Mouse (Mus musculus): ENCODE measurements around the gene Ston1. TPM values are rescaled to one million over a fixed set of nuclear protein-coding genes. Genes with fewer than 3 reads are reported as not detected.
A peak's percentile ranks its signal among the peaks of the same experiment; 100 is the strongest.

The Ston1 gene
- polyA plus RNA-seq, 1 experiment = 6.5 TPM

GRCm38 (mm10) chr17:88553001-88553449, 44.5 kb upstream of the Ston1 start:
- DNase-seq = peak; percentile 65
- H3K27me3 ChIP-seq (ENCODE audit: control insufficient read depth, insufficient read depth, low read length) = no peaks in the 10 kb centered on the region
- 26% methylated on average over 8 of the region's 8 CpGs for WGBS
- no peak overlapping the region for H3K4me3 ChIP-seq (ENCODE audit: control insufficient read depth, insufficient read depth, low read length)
- peak overlapping the region; percentile 94 for H3K27ac ChIP-seq (ENCODE audit: control insufficient read depth, insufficient read depth, low read length)
- peaks cover 18% of the 10 kb centered on the region for H3K36me3 ChIP-seq (ENCODE audit: control insufficient read depth, insufficient read depth, low read length)
- TF ChIP-seq CTCF (IDR thresholded peaks at IDR 0.05; ENCODE audit: borderline replicate concordance, control insufficient read depth, extremely low read depth, insufficient read depth, low read length, poor library complexity) (no peak), POLR2A (IDR thresholded peaks at IDR 0.05; ENCODE audit: control insufficient read depth, extremely low read depth, insufficient read depth, low read length, poor library complexity) (no peak)
- peaks cover 36% of the 10 kb centered on the region for H3K4me1 ChIP-seq (replicated peaks; ENCODE audit: control insufficient read depth, insufficient read depth, low read length)

DNA sequence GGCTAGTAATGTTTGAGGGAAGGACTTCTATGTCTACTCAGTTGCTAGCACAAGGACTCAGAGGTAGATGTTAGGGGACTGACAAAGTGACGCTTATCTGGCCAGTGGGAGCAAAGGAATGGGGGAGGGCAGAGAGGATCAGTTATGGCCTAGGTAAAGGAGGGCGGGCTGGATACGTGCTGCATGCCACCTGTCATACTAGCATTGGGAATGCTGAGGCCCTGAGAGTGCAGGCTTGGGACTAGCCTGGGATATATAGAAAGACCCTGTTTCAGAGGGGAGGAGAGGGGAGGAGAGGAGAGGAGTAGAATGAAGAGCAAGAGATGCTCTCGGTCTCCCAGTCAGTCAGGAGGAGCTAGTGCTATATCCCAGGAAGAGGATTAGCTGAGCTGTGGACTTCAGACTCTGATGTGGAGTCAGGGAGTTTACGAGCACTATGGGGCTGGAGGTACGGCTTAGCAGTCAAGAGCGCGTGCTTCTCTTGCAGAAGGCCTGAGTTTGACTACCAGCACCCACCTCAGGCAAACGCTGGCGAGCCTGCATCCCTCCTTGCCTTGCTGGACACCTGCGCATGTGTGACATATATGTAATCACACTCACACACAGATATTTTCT, 43.9 kb upstream of the Ston1 start:
- peaks cover 36% of the 10 kb centered on the region for H3K4me1 ChIP-seq (replicated peaks; ENCODE audit: control insufficient read depth, insufficient read depth, low read length)
- H3K27me3 ChIP-seq (ENCODE audit: control insufficient read depth, insufficient read depth, low read length) = no peaks in the 10 kb centered on the region
- peak overlapping the region; percentile 94 for H3K27ac ChIP-seq (ENCODE audit: control insufficient read depth, insufficient read depth, low read length)
- no peak for DNase-seq
- 94% methylated on average over 11 of the region's 11 CpGs for WGBS
- no peak overlapping the region for H3K4me3 ChIP-seq (ENCODE audit: control insufficient read depth, insufficient read depth, low read length)
- H3K36me3 ChIP-seq (ENCODE audit: control insufficient read depth, insufficient read depth, low read length) = peaks cover 24% of the 10 kb centered on the region
- TF ChIP-seq POLR2A (IDR thresholded peaks at IDR 0.05; ENCODE audit: control insufficient read depth, extremely low read depth, insufficient read depth, low read length, poor library complexity) (no peak), CTCF (IDR thresholded peaks at IDR 0.05; ENCODE audit: borderline replicate concordance, control insufficient read depth, extremely low read depth, insufficient read depth, low read length, poor library complexity) (no peak)

GRCm38 (mm10) chr17:88556176-88556575, 41.3 kb upstream of the Ston1 start:
- no peak for DNase-seq
- TF ChIP-seq POLR2A (IDR thresholded peaks at IDR 0.05; ENCODE audit: control insufficient read depth, extremely low read depth, insufficient read depth, low read length, poor library complexity) = no peak
- TF ChIP-seq CTCF (IDR thresholded peaks at IDR 0.05; ENCODE audit: borderline replicate concordance, control insufficient read depth, extremely low read depth, insufficient read depth, low read length, poor library complexity) = no peak
- WGBS = 97% methylated on average over 13 of the region's 13 CpGs
- Histone ChIP-seq H3K27me3 (ENCODE audit: control insufficient read depth, insufficient read depth, low read length) (no peaks in the 10 kb centered on the region), H3K27ac (ENCODE audit: control insufficient read depth, insufficient read depth, low read length) (no peak overlapping the region), H3K4me1 (replicated peaks; ENCODE audit: control insufficient read depth, insufficient read depth, low read length) (peaks cover 31% of the 10 kb centered on the region), H3K36me3 (ENCODE audit: control insufficient read depth, insufficient read depth, low read length) (peaks cover 17% of the 10 kb centered on the region; the same call in 1 of the 2 replicates), H3K4me3 (ENCODE audit: control insufficient read depth, insufficient read depth, low read length) (no peak overlapping the region)

DNA sequence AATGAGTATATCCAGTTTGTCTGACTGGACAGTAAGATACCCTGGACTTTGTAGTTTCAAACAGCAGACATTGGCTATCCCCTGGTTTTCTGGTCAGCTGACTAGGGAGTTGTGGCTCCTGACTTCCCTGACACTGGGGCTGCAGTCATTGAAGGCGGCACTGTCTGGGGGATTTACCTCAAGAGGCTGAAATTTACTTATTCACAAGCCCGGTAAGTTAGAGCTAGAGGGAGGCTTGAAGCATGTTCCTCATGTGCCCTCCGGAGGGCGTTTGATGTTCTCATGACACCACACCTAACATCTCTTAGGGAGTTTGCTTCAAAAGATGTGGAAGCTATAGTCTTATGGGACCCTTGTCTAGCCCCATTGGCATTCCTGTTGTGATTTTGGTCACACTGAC, 40.8 kb upstream of the Ston1 start:
- no peak overlapping the region for H3K4me3 ChIP-seq (ENCODE audit: control insufficient read depth, insufficient read depth, low read length)
- no peak for DNase-seq
- no peak overlapping the region for H3K27ac ChIP-seq (ENCODE audit: control insufficient read depth, insufficient read depth, low read length)
- no peak for TF ChIP-seq CTCF (IDR thresholded peaks at IDR 0.05; ENCODE audit: borderline replicate concordance, control insufficient read depth, extremely low read depth, insufficient read depth, low read length, poor library complexity)
- no peak for TF ChIP-seq POLR2A (IDR thresholded peaks at IDR 0.05; ENCODE audit: control insufficient read depth, extremely low read depth, insufficient read depth, low read length, poor library complexity)
- H3K36me3 ChIP-seq (ENCODE audit: control insufficient read depth, insufficient read depth, low read length) = peaks cover 17% of the 10 kb centered on the region; the same call in 1 of the 2 replicates
- 97% methylated on average over 4 of the region's 4 CpGs for WGBS
- H3K4me1 ChIP-seq (replicated peaks; ENCODE audit: control insufficient read depth, insufficient read depth, low read length) = peaks cover 28% of the 10 kb centered on the region
- H3K27me3 ChIP-seq (ENCODE audit: control insufficient read depth, insufficient read depth, low read length) = no peaks in the 10 kb centered on the region

GRCm38 (mm10) chr17:88558168-88558842, 39.2 kb upstream of the Ston1 start:
- DNase-seq = peak; percentile 40
- Histone ChIP-seq H3K4me3 (ENCODE audit: control insufficient read depth, insufficient read depth, low read length) (no peak overlapping the region), H3K27me3 (ENCODE audit: control insufficient read depth, insufficient read depth, low read length) (no peaks in the 10 kb centered on the region), H3K27ac (ENCODE audit: control insufficient read depth, insufficient read depth, low read length) (no peak overlapping the region), H3K4me1 (replicated peaks; ENCODE audit: control insufficient read depth, insufficient read depth, low read length) (peaks cover 25% of the 10 kb centered on the region), H3K36me3 (ENCODE audit: control insufficient read depth, insufficient read depth, low read length) (peaks cover 20% of the 10 kb centered on the region; the same call in 1 of the 2 replicates)
- no peak for TF ChIP-seq CTCF (IDR thresholded peaks at IDR 0.05; ENCODE audit: borderline replicate concordance, control insufficient read depth, extremely low read depth, insufficient read depth, low read length, poor library complexity)
- no peak for TF ChIP-seq POLR2A (IDR thresholded peaks at IDR 0.05; ENCODE audit: control insufficient read depth, extremely low read depth, insufficient read depth, low read length, poor library complexity)
- 90% methylated on average over 13 of the region's 13 CpGs for WGBS

GRCm38 (mm10) chr17:88563611-88564010, 33.9 kb upstream of the Ston1 start:
- Histone ChIP-seq H3K36me3 (ENCODE audit: control insufficient read depth, insufficient read depth, low read length) (peaks cover 29% of the 10 kb centered on the region), H3K4me3 (ENCODE audit: control insufficient read depth, insufficient read depth, low read length) (no peak overlapping the region), H3K27me3 (ENCODE audit: control insufficient read depth, insufficient read depth, low read length) (no peaks in the 10 kb centered on the region), H3K27ac (ENCODE audit: control insufficient read depth, insufficient read depth, low read length) (no peak overlapping the region), H3K4me1 (replicated peaks; ENCODE audit: control insufficient read depth, insufficient read depth, low read length) (peaks cover 31% of the 10 kb centered on the region)
- no peak for DNase-seq
- 9% methylated on average over 3 of the region's 3 CpGs for WGBS
- TF ChIP-seq POLR2A (IDR thresholded peaks at IDR 0.05; ENCODE audit: control insufficient read depth, extremely low read depth, insufficient read depth, low read length, poor library complexity) = no peak
- no peak for TF ChIP-seq CTCF (IDR thresholded peaks at IDR 0.05; ENCODE audit: borderline replicate concordance, control insufficient read depth, extremely low read depth, insufficient read depth, low read length, poor library complexity)
